In the genomic region with DNA sequence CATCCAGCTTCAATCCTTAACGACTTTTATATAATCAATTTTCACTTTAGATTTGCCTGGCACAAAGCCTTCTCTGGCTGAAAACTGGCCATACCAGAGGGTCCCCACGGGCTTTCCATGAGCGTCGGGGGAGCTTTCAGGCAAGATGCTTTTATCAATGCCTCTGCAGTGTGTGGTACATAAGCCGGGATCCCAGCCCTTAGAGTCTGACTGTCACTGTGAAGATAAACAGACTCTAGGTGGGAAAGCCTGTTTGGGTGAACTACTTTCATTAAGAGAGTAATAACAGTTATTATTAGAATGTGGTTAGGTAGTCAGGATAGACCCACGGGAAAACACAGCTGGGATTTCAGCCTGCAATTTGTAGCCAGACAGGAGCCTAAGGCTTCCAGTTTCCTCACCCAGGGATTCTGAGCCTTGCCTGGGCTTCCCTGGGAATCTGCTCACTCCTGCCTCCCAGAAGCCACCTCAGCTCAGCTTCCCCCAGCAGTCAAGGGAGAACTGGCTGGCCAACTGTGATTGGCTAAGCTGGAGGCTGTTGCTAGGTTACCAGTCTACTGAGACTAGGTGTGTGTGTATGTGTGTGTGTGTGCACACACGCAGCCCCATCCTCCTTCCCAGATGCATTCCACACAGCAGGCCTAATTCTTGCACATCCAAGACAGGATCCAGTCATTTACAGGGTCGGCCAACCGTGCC, we compare ENCODE assay signal across 12 mouse cellular contexts. TPM values are rescaled to one million over a fixed set of nuclear protein-coding genes. Genes with fewer than 3 reads are reported as not detected.
A peak's percentile ranks its signal among the peaks of the same experiment; 100 is the strongest.
DNase-seq lines count a peak whose midpoint lies in the region; ATAC-seq lines count a peak whose summit lies in the region.
"Had no signal": no experiment of that assay in that cellular context is flagged by ENCODE, and none has a peak within 500 bp of the region (broad histone marks: within the 10 kb centered on the region; RNA-seq: fewer than 3 reads in every experiment).

No protein-coding gene starts in this region.

- DNase-seq in neural tube, embryonic 11.5 days (ENCODE audit: low spot score) = peak; percentile 47
- DNase-seq in neural tube, embryonic 10.5 days (ENCODE audit: extremely low spot score, low spot score) = no peak
- peak; percentile 75 to 77 for DNase-seq in layer of hippocampus, adult 8-10 months (ENCODE audit: low spot score in 2 of 2)
- DNase-seq in midbrain, embryonic 14.5 days = peak; percentile 90
- DNase-seq in telencephalon, adult 2 months (ENCODE audit: low read depth, low spot score) = peak; percentile 94
- no peak for DNase-seq in cerebellum, postnatal 10 days
- DNase-seq in lung, postnatal 25 days (ENCODE audit: low spot score) = no peak
- no peak for DNase-seq in adrenal gland, adult 18-20 months (ENCODE audit: low spot score in 2 of 2)
- DNase-seq: cerebellum, postnatal 36 days; lung, postnatal 4 days had no signal

- no peak overlapping the region for H3K4me3 ChIP-seq in neural tube, embryonic 11.5 days (ENCODE audit: low read depth, low read length)
- no peak overlapping the region for H3K4me3 ChIP-seq in midbrain, embryonic 14.5 days (replicated peaks; ENCODE audit: low read depth, low read length)
- H3K4me3 ChIP-seq: limb, embryonic 10.5 days had no signal

- H3K4me2 ChIP-seq in neural tube, embryonic 11.5 days (ENCODE audit: low read depth) = no peak overlapping the region
- H3K4me2 ChIP-seq in midbrain, embryonic 14.5 days (ENCODE audit: low read length) = no peak overlapping the region

- no peaks in the 10 kb centered on the region for H3K4me1 ChIP-seq in neural tube, embryonic 11.5 days (ENCODE audit: control insufficient read depth, insufficient read depth, low read length)
- H3K4me1 ChIP-seq in midbrain, embryonic 14.5 days (ENCODE audit: control insufficient read depth, insufficient read depth, low read length) = peaks cover 18% of the 10 kb centered on the region; the same call in 1 of the 2 replicates

- no peaks in the 10 kb centered on the region for H3K27me3 ChIP-seq in neural tube, embryonic 11.5 days (ENCODE audit: control insufficient read depth, insufficient read depth, low read length)
- no peaks in the 10 kb centered on the region for H3K27me3 ChIP-seq in midbrain, embryonic 14.5 days (ENCODE audit: control insufficient read depth, insufficient read depth, low read length)

- ATAC-seq in neural tube, embryonic 11.5 days (ENCODE audit: insufficient read depth, low FRiP score, low TSS enrichment) = 0 out of 2 replicates have a peak, but pooled peaks have one; percentile 31
- ATAC-seq in midbrain, embryonic 14.5 days (ENCODE audit: low FRiP score, low TSS enrichment) = peak; percentile 92

- H3K9me3 ChIP-seq in neural tube, embryonic 11.5 days (ENCODE audit: control insufficient read depth, low read length) = no peaks in the 10 kb centered on the region
- H3K9me3 ChIP-seq in midbrain, embryonic 14.5 days (ENCODE audit: control insufficient read depth, low read length) = no peaks in the 10 kb centered on the region
- H3K9me3 ChIP-seq: limb, embryonic 10.5 days had no signal

- H3K9ac ChIP-seq in neural tube, embryonic 11.5 days (ENCODE audit: low read length) = no peak overlapping the region
- H3K9ac ChIP-seq in midbrain, embryonic 14.5 days (replicated peaks; ENCODE audit: low read length) = no peak overlapping the region

- H3K36me3 ChIP-seq in neural tube, embryonic 11.5 days (ENCODE audit: control insufficient read depth, insufficient read depth, low read length) = no peaks in the 10 kb centered on the region
- H3K36me3 ChIP-seq in midbrain, embryonic 14.5 days (ENCODE audit: control insufficient read depth, insufficient read depth, low read length) = no peaks in the 10 kb centered on the region
- H3K36me3 ChIP-seq: limb, embryonic 10.5 days had no signal

- H3K27ac ChIP-seq in neural tube, embryonic 11.5 days (ENCODE audit: low read depth, low read length) = peak overlapping the region; percentile 46; the same call in 1 of the 2 replicates
- H3K27ac ChIP-seq in midbrain, embryonic 14.5 days (replicated peaks; ENCODE audit: low read depth, low read length) = peak overlapping the region; percentile 91
- H3K27ac ChIP-seq: limb, embryonic 10.5 days had no signal

- WGBS in neural tube, embryonic 11.5 days = 70% methylated on average over 9 of the region's 9 CpGs
- WGBS in midbrain, embryonic 14.5 days = 46% methylated on average over 9 of the region's 9 CpGs

RNA-seq across cellular contexts. Expression of gene Pnpla1, which starts 11.3 kb away (rescaled TPM):
- polyA plus RNA-seq in neural tube, embryonic 11.5 days (2014; fragmentation: Nextera tagmentation; extraction: Ambion mirVana) = not detected in 2 replicates
- under 1 TPM; 0.43 to 0.84 (median 0.70) TPM for total RNA-seq in layer of hippocampus, adult 8-10 months (2022)
- 0.04 TPM in 1 of 2 replicates, not detected in the other for polyA plus RNA-seq in midbrain, embryonic 14.5 days (2014; fragmentation: Nextera tagmentation; extraction: Ambion mirVana)
- total RNA-seq in adrenal gland, adult 18-20 months (2021) = under 1 TPM in 1 of 2 experiments, not detected in 1; 0.13 TPM
- polyA plus RNA-seq: C2C12 had no signal

RNA-seq across cellular contexts. Expression of gene 4930539E08Rik, which starts 45.6 kb away (rescaled TPM):
- polyA plus RNA-seq in neural tube, embryonic 11.5 days (2014; fragmentation: Nextera tagmentation; extraction: Ambion mirVana) = 0.15 and 0.23 TPM in 2 replicates
- total RNA-seq in layer of hippocampus, adult 8-10 months (2022) = 1 to 10 TPM; 3.2 to 6.4 (median 4.9) TPM
- 1.0 and 1.2 TPM in 2 replicates for polyA plus RNA-seq in midbrain, embryonic 14.5 days (2014; fragmentation: Nextera tagmentation; extraction: Ambion mirVana)
- not detected for total RNA-seq in adrenal gland, adult 18-20 months (2021)

Comparison
In these comparisons a context has a peak if more than half of its experiments do, and no peak if none do; other contexts are left out.
1. DNase-seq: peak in neural tube, embryonic 11.5 days (single experiment), layer of hippocampus, adult 8-10 months (2 of 2), midbrain, embryonic 14.5 days (single experiment) and telencephalon, adult 2 months (single experiment); none in neural tube, embryonic 10.5 days (single experiment), cerebellum, postnatal 10 days (0 of 2), lung, postnatal 25 days (single experiment) and adrenal gland, adult 18-20 months (0 of 2).
2. RNA of gene 4930539E08Rik, which starts 45.6 kb away (total RNA-seq): 3.2 to 6.4 TPM in layer of hippocampus, adult 8-10 months; not detected in adrenal gland, adult 18-20 months; every median in the first group is over 4 times any median in the second.